Mouse (Mus musculus): ENCODE results near the gene Lrrn2.

The Lrrn2 gene

GRCm38 (mm10) chr1:132885701-132886100, 5.6 kb downstream of the Lrrn2 start:
- in situ Hi-C loops (cut with MboI, MseI): no loop called here

- in situ Hi-C loops (cut with MboI, MseI): no loop called here
Measured at GRCm38 (mm10) chr1:132886626-132887025, 6.6 kb downstream of the Lrrn2 start.

DNA sequence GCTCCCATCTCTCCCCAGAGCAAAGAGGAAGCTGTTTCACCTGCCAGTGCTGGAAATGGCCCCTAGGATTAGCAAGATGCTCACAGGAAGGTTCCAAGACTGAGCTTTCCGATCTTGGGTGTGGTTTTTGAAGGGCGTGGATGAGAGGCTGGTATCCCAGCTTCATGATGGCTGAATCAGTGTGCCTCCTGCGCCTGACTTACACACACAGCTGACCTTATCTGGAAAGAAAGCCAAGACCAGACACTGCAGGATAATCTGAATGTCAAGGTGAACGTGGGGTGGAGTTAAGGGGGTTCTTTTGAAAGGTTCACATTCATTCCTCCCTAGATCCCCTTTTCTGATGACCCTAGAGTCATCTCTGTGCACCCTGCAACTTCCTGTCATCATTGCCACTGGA, 8.7 kb downstream of the Lrrn2 start:
- in situ Hi-C loops (cut with MboI, MseI): no loop called here

DNA sequence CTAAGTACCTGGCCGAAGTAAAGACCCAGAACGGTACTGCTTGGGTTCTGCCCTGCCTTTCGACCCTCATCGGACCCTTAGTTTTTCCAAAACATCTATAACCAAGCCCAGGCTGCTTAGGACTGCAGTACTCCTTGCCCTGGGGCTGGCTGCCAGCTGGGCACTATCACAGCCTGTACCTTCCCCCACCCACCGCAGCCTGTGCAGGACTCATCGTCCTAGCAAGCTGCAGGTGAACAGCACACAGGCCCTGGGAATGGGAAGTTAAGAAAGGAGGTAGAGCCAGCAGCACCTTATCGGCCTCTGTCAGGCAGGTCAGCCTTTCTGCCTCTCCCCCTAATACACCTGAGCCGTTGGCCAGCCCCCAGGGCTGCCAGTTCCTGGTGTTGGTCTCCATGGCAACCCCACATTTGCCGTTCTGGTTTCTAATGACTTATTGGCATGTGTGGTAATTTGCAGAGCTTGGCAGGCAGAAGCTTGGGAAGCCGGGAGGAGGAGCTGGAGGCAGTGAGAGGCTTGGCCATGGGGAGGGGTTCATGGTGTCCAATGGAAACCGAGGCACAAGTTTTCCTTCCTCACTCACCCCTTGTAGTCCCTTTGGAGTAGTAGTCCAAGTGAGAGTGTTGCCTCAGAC, 10.2 kb downstream of the Lrrn2 start:
- in situ Hi-C loops (cut with MboI, MseI): no loop called here

GRCm38 (mm10) chr1:132892065-132892464, 12.0 kb downstream of the Lrrn2 start:
- in situ Hi-C loops (cut with MboI, MseI): no loop called here

GRCm38 (mm10) chr1:132893311-132894077, 13.4 kb downstream of the Lrrn2 start:
- in situ Hi-C loops (cut with MboI, MseI): no loop called here

GRCm38 (mm10) chr1:132899029-132899428, 19.0 kb downstream of the Lrrn2 start:
- in situ Hi-C loops (cut with MboI, MseI): no loop called here

DNA sequence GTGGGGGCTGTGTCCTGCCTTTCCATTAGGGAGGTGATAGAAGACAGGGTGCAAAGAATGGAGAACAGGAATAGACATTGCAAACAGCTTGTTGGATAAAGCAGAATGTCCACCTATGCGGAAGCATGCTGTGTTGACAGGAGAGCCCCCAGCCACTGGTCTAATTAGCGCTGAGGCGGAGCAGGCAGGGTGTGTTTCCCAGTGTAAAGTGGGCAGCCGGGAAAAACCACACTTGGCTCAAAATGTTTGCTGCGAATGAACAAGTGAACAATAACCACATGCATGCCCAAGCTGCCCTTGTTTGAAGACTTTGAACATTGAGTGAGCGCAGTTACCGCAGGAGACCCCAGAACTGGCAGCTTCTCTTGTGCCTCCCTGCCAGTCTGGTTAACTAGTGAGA, 19.6 kb downstream of the Lrrn2 start:
- in situ Hi-C loops (cut with MboI, MseI): no loop called here

DNA sequence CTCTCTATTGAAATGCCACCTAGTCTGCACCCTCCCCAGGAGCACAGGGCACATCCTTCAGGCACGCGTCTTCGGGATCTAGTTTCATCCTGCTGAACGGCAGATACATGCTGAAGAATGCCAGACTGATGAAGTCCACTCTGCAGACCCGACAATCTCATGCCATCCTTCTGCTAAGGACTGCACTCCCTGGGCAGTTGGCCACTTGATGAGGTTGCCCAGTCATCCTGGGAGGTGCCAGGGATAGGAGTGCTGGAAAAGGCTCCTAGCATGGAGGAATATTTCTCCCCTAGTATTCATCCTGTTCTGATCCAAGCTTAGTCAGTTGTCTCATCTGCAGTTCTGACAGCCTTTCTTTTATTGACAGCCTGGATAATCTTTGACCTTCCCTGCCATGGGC, 20.9 kb downstream of the Lrrn2 start:
- in situ Hi-C loops (cut with MboI, MseI): no loop called here

DNA sequence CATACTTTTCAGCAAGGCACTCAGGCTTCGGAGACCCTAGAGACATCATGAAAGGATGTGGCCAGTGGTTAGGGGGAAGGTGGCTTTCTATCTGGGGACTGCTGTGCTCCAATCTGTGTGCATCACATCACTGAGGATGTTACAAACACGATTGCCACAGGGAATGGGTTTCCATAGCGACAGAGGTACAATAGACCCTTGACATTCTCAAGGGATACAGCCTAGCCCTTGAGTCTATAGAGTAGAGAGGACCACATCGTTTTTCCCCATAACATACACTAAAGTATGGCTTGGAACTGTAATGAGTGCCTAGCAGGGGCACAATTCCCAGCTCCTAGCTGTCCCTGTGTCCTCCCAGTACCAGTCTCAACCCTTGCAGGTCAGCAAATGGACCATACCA, 23.4 kb downstream of the Lrrn2 start:
- in situ Hi-C loops (cut with MboI, MseI): no loop called here

- in situ Hi-C loops (cut with MboI, MseI): no loop called here
Measured at GRCm38 (mm10) chr1:132909090-132909489, 29.0 kb downstream of the Lrrn2 start.

- in situ Hi-C loops (cut with MboI, MseI): no loop called here
Measured at GRCm38 (mm10) chr1:132909951-132910350, 29.9 kb downstream of the Lrrn2 start.

DNA sequence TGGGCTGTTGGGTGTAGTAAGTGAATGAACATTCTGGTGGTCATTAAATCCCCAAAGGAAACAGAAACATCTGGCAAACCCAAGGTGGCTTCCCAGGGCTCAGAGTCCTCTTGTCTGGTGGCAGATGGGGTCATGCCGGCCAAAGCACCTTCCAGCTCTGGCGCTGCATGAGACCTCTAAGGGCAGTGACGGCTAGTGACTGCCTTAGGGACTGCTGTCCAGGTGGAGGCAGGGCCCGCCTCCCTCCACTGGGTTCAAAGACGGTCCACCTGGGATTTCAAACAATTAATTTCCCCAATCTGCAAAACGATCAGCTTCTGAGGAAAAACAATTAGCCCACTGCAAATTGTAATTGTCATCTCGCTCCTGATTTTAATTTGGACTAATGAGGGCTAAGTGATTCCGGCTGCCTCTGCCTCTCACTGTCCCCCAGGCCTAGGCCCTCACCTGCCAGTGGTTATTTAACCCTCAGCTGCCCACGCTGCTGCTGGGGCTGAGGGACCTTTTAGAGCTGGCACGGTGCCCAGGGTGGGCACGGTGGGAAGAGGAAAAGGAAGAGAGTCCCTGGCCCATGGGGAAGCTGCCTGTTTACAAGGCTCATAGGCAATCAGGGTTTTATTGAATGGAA, 30.5 kb downstream of the Lrrn2 start:
- in situ Hi-C loops (cut with MboI, MseI): no loop called here

DNA sequence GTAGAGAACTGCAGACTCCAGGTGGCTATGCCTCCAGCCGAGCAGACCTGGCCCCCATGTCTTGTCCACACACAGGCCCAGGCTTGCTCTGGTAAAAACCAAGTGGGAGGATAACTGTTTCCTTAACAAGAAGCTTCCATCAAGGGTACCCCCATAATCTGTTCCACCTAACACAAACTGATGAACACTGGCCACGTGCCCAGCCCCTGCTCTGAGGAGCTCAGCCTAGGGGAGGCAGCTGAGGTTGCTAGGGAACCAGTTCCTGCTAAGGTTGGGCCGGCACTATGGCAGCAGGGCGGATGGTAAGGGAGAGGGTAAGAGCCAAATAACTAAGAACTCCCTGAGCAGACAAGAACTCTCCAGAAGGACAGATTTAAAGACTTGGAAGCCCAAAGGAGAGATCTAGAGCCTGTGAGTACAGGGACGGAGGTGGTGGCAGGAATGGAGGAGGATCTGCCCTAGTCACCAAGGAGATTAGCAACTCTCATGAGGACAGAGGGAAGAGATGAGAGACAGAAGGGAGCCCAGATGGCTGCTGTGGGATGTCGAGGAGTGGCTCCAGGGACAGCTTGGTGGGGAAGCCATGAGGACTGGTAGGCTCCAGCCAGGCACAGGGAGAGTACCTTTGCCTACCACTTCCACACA, 35.9 kb downstream of the Lrrn2 start:
- in situ Hi-C loops (cut with MboI, MseI): no loop called here

DNA sequence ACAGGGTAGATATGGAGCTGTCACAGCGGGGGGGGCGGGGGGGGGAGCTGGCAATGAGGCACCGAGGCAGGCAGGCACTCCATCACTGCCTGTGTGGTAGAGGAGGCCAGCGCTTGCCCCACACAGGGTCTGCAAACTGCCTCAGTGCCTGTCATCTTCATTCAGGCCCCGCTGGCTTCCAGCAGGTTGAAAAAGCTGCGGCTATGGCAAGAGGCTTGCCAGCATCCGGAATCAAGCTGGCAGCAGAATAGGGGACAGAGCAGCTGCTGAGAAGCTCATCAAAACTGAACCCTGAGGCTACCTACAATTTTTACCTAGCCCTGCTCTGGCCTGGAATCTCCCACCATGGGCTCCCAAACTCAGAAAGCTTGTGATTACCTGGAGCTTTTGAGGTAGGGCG, 37.5 kb downstream of the Lrrn2 start:
- in situ Hi-C loops (cut with MboI, MseI): no loop called here

- in situ Hi-C loops (cut with MboI, MseI): no loop called here
Measured at GRCm38 (mm10) chr1:132918117-132918680, 38.1 kb downstream of the Lrrn2 start.

DNA sequence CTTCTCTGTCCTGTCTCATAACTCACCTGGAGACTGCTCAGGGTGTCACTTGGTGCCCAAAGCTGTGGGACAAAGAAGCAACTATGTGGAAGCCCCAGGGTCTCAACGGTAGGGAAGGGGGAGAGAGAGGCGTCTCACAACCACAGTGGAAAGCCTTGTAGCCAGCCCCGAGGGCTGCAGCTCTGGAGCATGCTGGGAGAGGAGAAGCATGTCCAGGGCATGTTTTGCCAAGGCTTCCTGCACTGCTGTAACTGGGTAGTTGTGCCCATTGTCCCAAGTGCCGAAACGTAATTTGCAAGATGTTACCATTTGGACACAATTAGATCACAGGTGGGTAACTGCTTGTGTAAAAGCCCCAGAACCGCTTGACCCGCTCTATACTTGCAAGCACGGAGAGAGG, 39.2 kb downstream of the Lrrn2 start:
- in situ Hi-C loops (cut with MboI, MseI): no loop called here

DNA sequence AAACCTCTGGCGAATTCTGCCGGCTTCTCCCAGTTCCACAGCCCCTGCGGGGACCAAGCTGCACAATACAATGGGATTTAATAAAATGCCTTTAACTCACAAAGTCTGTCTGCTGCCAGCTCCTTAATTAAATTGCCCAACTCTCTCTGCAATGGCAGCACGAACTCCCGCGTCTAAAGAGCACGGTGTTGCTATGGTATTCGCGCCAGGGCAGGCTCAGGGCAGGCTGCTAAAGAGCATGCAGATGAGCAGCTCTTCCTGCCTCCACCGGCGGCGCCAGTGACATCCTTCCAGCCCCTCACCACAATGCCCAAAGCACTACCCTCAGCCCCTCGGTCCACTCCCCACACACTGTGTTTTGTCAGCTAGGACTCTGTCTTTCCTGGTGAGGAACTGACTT, 41.0 kb downstream of the Lrrn2 start:
- in situ Hi-C loops (cut with MboI, MseI): no loop called here

DNA sequence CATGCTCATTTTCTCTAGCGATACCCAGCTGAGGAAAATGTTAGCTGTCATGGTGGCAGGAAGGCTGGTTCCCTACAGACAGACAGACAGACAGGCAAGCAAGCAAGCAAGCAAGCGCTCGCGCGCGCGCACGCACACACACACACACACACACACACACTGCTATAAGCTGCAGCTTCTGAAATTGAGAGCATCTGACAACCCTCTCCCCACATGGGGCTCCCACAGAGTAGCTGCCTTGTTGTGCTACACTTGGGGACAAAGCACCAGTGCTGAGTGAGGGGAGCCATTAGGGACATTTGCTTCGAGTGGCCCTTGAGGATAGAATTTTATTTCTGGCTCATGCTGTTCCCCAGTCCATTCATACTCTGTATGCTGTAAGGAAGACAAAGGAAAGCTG, 42.2 kb downstream of the Lrrn2 start:
- in situ Hi-C loops (cut with MboI, MseI): no loop called here

- in situ Hi-C loops (cut with MboI, MseI): loop anchor here (25.0 kb wide), 1 partner anchor 1062 kb away; no protein-coding TSS in a partner anchor
Measured at GRCm38 (mm10) chr1:132925270-132925669, 45.2 kb downstream of the Lrrn2 start.

DNA sequence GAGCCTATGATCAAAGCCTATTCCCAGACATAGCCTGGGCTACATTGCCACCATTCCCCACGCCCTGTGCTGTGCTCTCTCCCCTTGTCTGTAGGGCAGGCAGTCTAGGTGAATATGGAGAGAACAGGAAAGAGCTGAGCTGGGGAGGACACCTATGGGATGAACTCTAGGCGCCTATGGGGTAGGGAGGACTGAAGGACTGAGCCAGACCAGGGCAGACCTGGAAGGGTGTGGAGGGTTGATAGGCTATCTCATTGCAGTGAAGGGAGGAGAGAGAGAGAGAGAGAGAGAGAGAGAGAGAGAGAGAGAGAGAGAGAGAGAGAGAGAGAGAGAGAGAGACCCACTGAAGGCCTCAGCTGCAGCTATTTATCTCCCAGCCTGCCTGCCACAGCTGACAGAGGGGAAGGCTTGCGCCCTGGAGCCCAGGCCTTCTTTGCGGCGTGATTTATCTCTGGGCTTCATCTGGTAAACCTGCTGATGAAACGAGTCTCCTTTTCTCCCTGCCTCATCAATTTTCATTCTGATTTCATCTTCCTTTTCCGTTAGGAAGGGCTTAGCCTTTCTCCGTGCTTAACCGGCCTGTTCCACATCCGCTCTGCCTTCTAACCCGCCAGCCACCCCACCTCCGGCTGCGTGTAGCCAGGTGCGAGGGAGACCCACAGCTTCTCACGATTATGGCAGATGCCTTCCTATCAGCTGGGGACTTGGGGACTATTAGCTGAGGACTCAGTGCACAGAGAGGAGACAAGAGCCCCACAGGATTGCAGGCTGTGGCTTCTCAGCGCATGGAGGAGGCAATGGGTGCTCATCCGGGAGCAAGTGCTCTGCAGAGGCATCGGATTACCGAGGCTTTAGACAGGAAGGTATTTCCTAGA, 48.2 kb downstream of the Lrrn2 start:
- in situ Hi-C loops (cut with MboI, MseI): loop anchor here (25.0 kb wide), 1 partner anchor 1059 kb away; no protein-coding TSS in a partner anchor
